Mouse (Mus musculus): ENCODE data around the gene Gpnmb.

DNA sequence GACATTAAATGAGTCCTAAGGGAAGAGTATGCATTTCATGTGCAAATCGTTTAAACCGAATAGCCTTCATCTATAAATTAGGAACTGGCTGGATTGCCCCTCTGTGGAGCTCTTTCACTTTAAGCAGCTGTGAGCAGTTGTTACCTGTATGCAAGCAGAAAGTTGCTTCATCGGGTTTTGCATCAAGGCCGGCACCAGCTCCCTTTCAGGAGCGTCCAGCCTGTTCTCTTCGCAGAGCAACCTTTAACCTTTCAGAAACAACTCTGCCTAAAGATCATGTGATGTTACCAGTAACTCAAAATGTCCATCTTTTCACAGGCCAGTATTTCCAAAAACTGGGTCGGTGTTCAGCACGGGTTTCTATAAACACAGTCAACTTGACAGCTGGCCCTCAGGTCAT lies 10.6 kb downstream of the Gpnmb start:
- TF ChIP-seq POLR2A (IDR thresholded peaks at IDR 0.05; ENCODE audit: borderline replicate concordance, extremely low read depth, insufficient read depth, insufficient read length, poor library complexity, severe bottlenecking), result no peak
- TF ChIP-seq CTCF (IDR thresholded peaks at IDR 0.05; ENCODE audit: borderline replicate concordance, extremely low read depth, insufficient read depth, insufficient read length), result no peak
